Mouse (Mus musculus) heart, postnatal 0 days (tissue): ENCODE measurements around the gene Tet1.

Source experiments
- CTCF ChIP-seq: IDR thresholded peaks from 2 replicates; pipeline ENCODE4 v1.5.1; 2016; ENCODE audit warnings: antibody characterized with exemption, control low read depth, low read depth
- EP300 ChIP-seq: IDR thresholded peaks from 2 replicates; pipeline ENCODE4 v1.6.1; 2016; ENCODE audit warnings: antibody characterized with exemption, low read depth

DNA sequence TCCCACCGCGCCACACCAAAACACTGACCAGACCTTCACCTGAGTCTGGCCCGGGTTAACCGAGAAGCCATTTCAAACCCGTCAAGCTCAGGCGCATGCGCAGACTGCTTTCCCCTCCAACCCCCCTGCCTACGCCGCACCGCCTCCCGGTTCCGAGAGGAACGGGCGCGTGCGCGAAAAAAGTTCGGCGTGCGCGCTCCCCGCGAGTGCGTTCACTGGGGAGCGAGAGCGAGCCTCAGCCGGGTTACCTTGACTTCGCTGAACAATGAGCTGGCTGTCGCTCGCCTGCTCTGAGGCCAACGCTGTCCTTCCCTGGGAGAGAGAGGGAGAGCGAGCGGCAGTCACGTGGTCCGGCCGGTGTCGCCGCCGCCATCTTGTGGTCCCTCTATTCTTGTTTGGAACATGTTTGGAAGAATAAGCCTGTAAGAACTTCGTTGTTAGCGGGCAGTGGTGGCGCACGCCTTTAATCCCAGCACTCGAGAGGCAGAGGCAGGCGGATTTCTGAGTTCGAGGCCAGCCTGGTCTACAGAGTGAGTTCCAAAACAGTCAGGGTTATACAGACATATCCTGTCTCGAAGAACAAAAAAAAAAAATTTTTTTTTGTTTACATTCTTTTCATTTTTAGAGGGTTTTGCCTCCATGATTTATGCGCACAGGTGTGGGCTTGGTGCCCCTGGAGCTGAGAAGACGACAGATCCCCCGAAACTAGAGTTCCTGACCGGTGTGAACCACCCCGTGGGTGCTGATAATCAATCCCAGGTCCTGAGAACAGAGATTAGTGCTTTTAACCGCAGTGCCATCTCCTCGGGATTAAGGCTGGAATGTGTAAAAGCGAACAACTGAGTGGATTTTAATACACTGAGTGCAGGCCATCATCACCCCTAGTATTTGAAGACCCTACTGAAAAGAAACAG, 116.4 kb downstream of the Tet1 start, which contains the start of gene Ccar1:
- TF ChIP-seq CTCF (no peak), EP300 (no peak)
